Mouse (Mus musculus) megakaryocyte progenitor cell, adult 5-6 weeks (primary cell): Measurements from ENCODE around the gene Cand2. TPM values are rescaled to one million over a fixed set of nuclear protein-coding genes. Genes with fewer than 3 reads are reported as not detected.

ENCODE experiments used
- total RNA-seq, 2 experiments: library from RNA; stranded (forward) in 1 of 2; stranded (reverse) in 1 of 2; fragments of 157-497, 149-512 nt in 1 of 2; fragments of 200-1000 nt in 1 of 2; gene quantifications; 2 replicates each; pipeline versions ENCODE4 v1.2.3 to v1.2.4; 2015 to 2017

Cand2 gene
- total RNA-seq, 2 experiments from 2014 or later, result 1.5 to 2.8 TPM

Other genes with a start within 250 kb of the Cand2 start
- 12.9 and 15.2 TPM in 2 replicates for gene Tsen2, start 229.9 kb upstream of the Cand2 start, total RNA-seq (2015)
- 12.3 and 25.9 TPM in 2 replicates for gene Tsen2, start 229.9 kb upstream of the Cand2 start, total RNA-seq (2017)
- not detected in 2 replicates for gene Mkrn2os, start 182.0 kb upstream of the Cand2 start, total RNA-seq (2015)
- not detected in 2 replicates for gene Mkrn2os, start 182.0 kb upstream of the Cand2 start, total RNA-seq (2017)
- 10.6 and 12.2 TPM in 2 replicates for gene Mkrn2, start 172.6 kb upstream of the Cand2 start, total RNA-seq (2015)
- 13.5 and 27.0 TPM in 2 replicates for gene Mkrn2, start 172.6 kb upstream of the Cand2 start, total RNA-seq (2017)
- 95.4 and 118 TPM in 2 replicates for gene Raf1, start 97.9 kb upstream of the Cand2 start, total RNA-seq (2015)
- 66.7 and 79.8 TPM in 2 replicates for gene Raf1, start 97.9 kb upstream of the Cand2 start, total RNA-seq (2017)
- 12.2 and 12.7 TPM in 2 replicates for gene Tmem40, start 12.1 kb upstream of the Cand2 start, total RNA-seq (2015)
- 19.0 and 21.5 TPM in 2 replicates for gene Tmem40, start 12.1 kb upstream of the Cand2 start, total RNA-seq (2017)
- gene Rpl32, start 34.2 kb downstream of the Cand2 start, total RNA-seq (2015), result 4,905 and 5,125 TPM in 2 replicates
- gene Rpl32, start 34.2 kb downstream of the Cand2 start, total RNA-seq (2017), result 5,456 and 6,333 TPM in 2 replicates
- 0.20 TPM in 2 replicates for gene Efcab12, start 63.9 kb downstream of the Cand2 start, total RNA-seq (2015)
- gene Efcab12, start 63.9 kb downstream of the Cand2 start, total RNA-seq (2017), result 0.42 TPM in 1 of 2 replicates, not detected in the other
- 10.4 and 12.3 TPM in 2 replicates for gene Mbd4, start 78.8 kb downstream of the Cand2 start, total RNA-seq (2015)
- 19.7 and 25.9 TPM in 2 replicates for gene Mbd4, start 78.8 kb downstream of the Cand2 start, total RNA-seq (2017)
- 1.7 and 1.8 TPM in 2 replicates for gene Ift122, start 78.9 kb downstream of the Cand2 start, total RNA-seq (2015)
- 3.2 and 3.9 TPM in 2 replicates for gene Ift122, start 78.9 kb downstream of the Cand2 start, total RNA-seq (2017)
- 0.15 TPM in 1 of 2 replicates, not detected in the other for gene Rho, start 157.2 kb downstream of the Cand2 start, total RNA-seq (2015)
- gene Rho, start 157.2 kb downstream of the Cand2 start, total RNA-seq (2017), result 0.34 TPM in 1 of 2 replicates, not detected in the other
- gene H1foo, start 170.4 kb downstream of the Cand2 start, total RNA-seq (2015), result not detected in 2 replicates
- gene H1foo, start 170.4 kb downstream of the Cand2 start, total RNA-seq (2017), result not detected in 2 replicates
- 51.5 and 70.9 TPM in 2 replicates for gene Plxnd1, start 220.5 kb downstream of the Cand2 start, total RNA-seq (2015)
- 33.9 and 43.9 TPM in 2 replicates for gene Plxnd1, start 220.5 kb downstream of the Cand2 start, total RNA-seq (2017)